8 mouse cellular contexts compared by ENCODE assay signal in genomic region chr17:23538299-23539015, GRCm38 (mm10). TPM values are rescaled to one million over a fixed set of nuclear protein-coding genes. Genes with fewer than 3 reads are reported as not detected.
DNase-seq lines count a peak whose midpoint lies in the region; ATAC-seq lines count a peak whose summit lies in the region.

No protein-coding gene starts in this region.

- DNase-seq in kidney, adult 18-20 months: peak; percentile 2
- no peak for DNase-seq in kidney, postnatal 14 days
- DNase-seq in MEL-GATA-1-ER (ENCODE audit: extremely low read depth, low read depth): peak; percentile 91
- DNase-seq in forebrain, embryonic 11.5 days (ENCODE audit: low spot score): peak; percentile 61
- DNase-seq in cerebellum, postnatal 14 days: no peak
- DNase-seq in urinary bladder, postnatal 10 days (ENCODE audit: low spot score): no peak

- ATAC-seq in forebrain, embryonic 11.5 days (replicated peaks; ENCODE audit: low FRiP score): no peak
- ATAC-seq in liver, embryonic 12.5 days: no peak
- ATAC-seq in stomach, embryonic 15.5 days (ENCODE audit: insufficient read depth, low FRiP score, low read depth): no peak

- 8% methylated on average over 21 of the region's 21 CpGs for WGBS in forebrain, embryonic 11.5 days
- WGBS in liver, embryonic 12.5 days (ENCODE audit: insufficient replicate concordance): 6% methylated on average over 21 of the region's 21 CpGs
- 10% methylated on average over 21 of the region's 21 CpGs for WGBS in stomach, embryonic 15.5 days

- H3K27ac ChIP-seq in forebrain, embryonic 11.5 days (ENCODE audit: low read depth, low read length): no peak overlapping the region
- no peak overlapping the region for H3K27ac ChIP-seq in liver, embryonic 12.5 days
- H3K27ac ChIP-seq in stomach, embryonic 15.5 days: no peak overlapping the region

- H3K9ac ChIP-seq in forebrain, embryonic 11.5 days (ENCODE audit: low read length): peak overlapping the region; percentile 16; the same call in 1 of the 2 replicates
- peak overlapping the region; percentile 65 for H3K9ac ChIP-seq in liver, embryonic 12.5 days
- H3K9ac ChIP-seq in stomach, embryonic 15.5 days: no peak overlapping the region

- H3K9me3 ChIP-seq in forebrain, embryonic 11.5 days (ENCODE audit: control insufficient read depth, low read length): no peaks in the 10 kb centered on the region
- no peaks in the 10 kb centered on the region for H3K9me3 ChIP-seq in liver, embryonic 12.5 days (replicated peaks)
- H3K9me3 ChIP-seq in stomach, embryonic 15.5 days: no peaks in the 10 kb centered on the region

- peak overlapping the region; percentile 26 for H3K4me3 ChIP-seq in forebrain, embryonic 11.5 days (ENCODE audit: low read depth, low read length)
- peak overlapping the region; percentile 59 for H3K4me3 ChIP-seq in liver, embryonic 12.5 days
- H3K4me3 ChIP-seq in stomach, embryonic 15.5 days (replicated peaks): peak overlapping the region; percentile 34

- peak overlapping the region; percentile 52 for H3K4me2 ChIP-seq in forebrain, embryonic 11.5 days (ENCODE audit: low read depth, low read length, severe bottlenecking)
- peak overlapping the region; percentile 93 for H3K4me2 ChIP-seq in liver, embryonic 12.5 days
- H3K4me2 ChIP-seq in stomach, embryonic 15.5 days: peak overlapping the region; percentile 60

- peaks cover 22% of the 10 kb centered on the region; the same call in 1 of the 2 replicates for H3K27me3 ChIP-seq in forebrain, embryonic 11.5 days (ENCODE audit: control insufficient read depth, insufficient read depth, low read length)
- peaks cover 10% of the 10 kb centered on the region; the same call in 1 of the 2 replicates for H3K27me3 ChIP-seq in liver, embryonic 12.5 days (replicated peaks)
- 0 out of 2 replicates have a peak, but pooled peaks cover 15% of the 10 kb centered on the region for H3K27me3 ChIP-seq in stomach, embryonic 15.5 days (replicated peaks)

- peaks cover 4% of the 10 kb centered on the region for H3K4me1 ChIP-seq in forebrain, embryonic 11.5 days (replicated peaks; ENCODE audit: control insufficient read depth, insufficient read depth, low read length)
- H3K4me1 ChIP-seq in liver, embryonic 12.5 days: peaks cover 69% of the 10 kb centered on the region
- H3K4me1 ChIP-seq in stomach, embryonic 15.5 days: peaks cover 15% of the 10 kb centered on the region

- H3K36me3 ChIP-seq in forebrain, embryonic 11.5 days (ENCODE audit: control insufficient read depth, insufficient read depth, low read length): no peaks in the 10 kb centered on the region
- no peaks in the 10 kb centered on the region for H3K36me3 ChIP-seq in liver, embryonic 12.5 days
- no peaks in the 10 kb centered on the region for H3K36me3 ChIP-seq in stomach, embryonic 15.5 days

RNA-seq across cellular contexts. Expression of gene Zfp213, which starts 25.6 kb away (rescaled TPM):
- polyA plus RNA-seq in forebrain, embryonic 11.5 days (2014; fragmentation: Nextera tagmentation; extraction: Ambion mirVana): 28.1 and 29.9 TPM in 2 replicates
- polyA plus RNA-seq in liver, embryonic 12.5 days (2016; fragmentation: Nextera tagmentation; extraction: Ambion mirVana): 8.3 and 9.1 TPM in 2 replicates
- polyA plus RNA-seq in stomach, embryonic 15.5 days (2015; fragmentation: Nextera tagmentation; extraction: Ambion mirVana): 16.1 and 18.8 TPM in 2 replicates

RNA-seq across cellular contexts. Expression of gene Vmn2r117, which starts 59.0 kb away (rescaled TPM):
- polyA plus RNA-seq in forebrain, embryonic 11.5 days (2014; fragmentation: Nextera tagmentation; extraction: Ambion mirVana): not detected in 2 replicates
- polyA plus RNA-seq in liver, embryonic 12.5 days (2016; fragmentation: Nextera tagmentation; extraction: Ambion mirVana): not detected in 2 replicates
- polyA plus RNA-seq in stomach, embryonic 15.5 days (2015; fragmentation: Nextera tagmentation; extraction: Ambion mirVana): not detected in 2 replicates

Comparison
In these comparisons a context has a peak if more than half of its experiments do, and no peak if none do; other contexts are left out.
1. DNase-seq: peak in kidney, adult 18-20 months (single experiment), MEL-GATA-1-ER (single experiment) and forebrain, embryonic 11.5 days (single experiment); none in kidney, postnatal 14 days (single experiment), cerebellum, postnatal 14 days (0 of 2) and urinary bladder, postnatal 10 days (single experiment).
2. Peak in every context shown above with its lines, with median percentiles within 50 percentile points of each other: H3K4me2 ChIP-seq and H3K4me3 ChIP-seq.